Mouse (Mus musculus): ENCODE measurements around the gene Trim3. TPM values are rescaled to one million over a fixed set of nuclear protein-coding genes. Genes with fewer than 3 reads are reported as not detected.

Trim3 gene
- polyA plus RNA-seq, 1 experiment from 2014 or later, result 41.0 TPM

DNA sequence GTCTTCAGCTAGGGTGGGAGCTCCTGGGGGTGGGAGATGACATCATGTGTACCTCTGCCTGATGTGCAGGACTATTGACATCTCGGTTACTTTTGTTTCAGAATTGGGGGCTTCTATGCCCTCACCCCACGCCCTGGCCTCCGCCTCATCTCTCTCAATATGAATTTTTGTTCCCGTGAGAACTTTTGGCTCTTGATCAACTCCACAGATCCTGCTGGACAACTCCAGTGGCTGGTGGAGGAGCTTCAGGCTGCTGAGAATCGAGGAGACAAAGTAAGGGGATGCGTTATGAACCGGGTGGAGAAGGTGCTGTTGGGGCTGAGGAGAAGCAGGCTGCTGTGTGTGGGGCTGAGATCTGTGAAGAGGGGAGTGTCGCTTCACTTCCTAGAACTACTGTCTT, 77.0 kb downstream of the Trim3 start:
- Histone ChIP-seq H3K36me3 (ENCODE audit: control insufficient read depth, insufficient read depth, low read length) (peaks cover 37% of the 10 kb centered on the region), H3K27ac (ENCODE audit: low read depth, low read length) (no peak overlapping the region), H3K9me3 (replicated peaks; ENCODE audit: control insufficient read depth, low read length) (no peaks in the 10 kb centered on the region), H3K4me1 (ENCODE audit: control insufficient read depth, insufficient read depth, low read length) (peaks cover 12% of the 10 kb centered on the region), H3K9ac (ENCODE audit: low read length) (no peak overlapping the region), H3K4me2 (ENCODE audit: low read length) (no peak overlapping the region), H3K4me3 (ENCODE audit: low read depth, low read length) (no peak overlapping the region), H3K27me3 (replicated peaks; ENCODE audit: control insufficient read depth, insufficient read depth, low read length) (no peaks in the 10 kb centered on the region)
- no peak for DNase-seq (ENCODE audit: low spot score)
- 86% methylated on average over 8 of the region's 8 CpGs for WGBS
- ATAC-seq, result no peak

DNA sequence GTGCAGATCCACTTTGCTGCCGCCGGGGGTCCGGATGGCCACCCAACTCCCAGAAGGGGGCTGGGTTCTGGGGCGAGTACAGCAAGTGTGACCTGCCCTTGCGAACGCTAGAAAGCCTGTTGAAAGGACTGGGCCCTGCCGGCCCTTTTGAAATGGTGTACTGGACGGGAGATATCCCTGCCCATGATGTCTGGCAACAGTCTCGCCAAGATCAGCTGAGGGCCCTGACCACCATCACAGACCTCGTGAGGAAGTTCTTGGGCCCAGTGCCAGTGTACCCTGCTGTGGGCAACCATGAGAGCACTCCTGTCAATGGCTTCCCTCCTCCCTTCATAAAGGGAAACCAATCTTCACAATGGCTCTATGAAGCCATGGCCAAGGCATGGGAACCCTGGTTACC, 77.8 kb downstream of the Trim3 start:
- DNase-seq (ENCODE audit: low spot score), result no peak
- Histone ChIP-seq H3K4me2 (ENCODE audit: low read length) (peak overlapping the region; percentile 82; the same call in 1 of the 2 replicates), H3K4me3 (ENCODE audit: low read depth, low read length) (no peak overlapping the region), H3K9ac (ENCODE audit: low read length) (no peak overlapping the region), H3K27me3 (replicated peaks; ENCODE audit: control insufficient read depth, insufficient read depth, low read length) (no peaks in the 10 kb centered on the region), H3K36me3 (ENCODE audit: control insufficient read depth, insufficient read depth, low read length) (peaks cover 31% of the 10 kb centered on the region), H3K9me3 (replicated peaks; ENCODE audit: control insufficient read depth, low read length) (no peaks in the 10 kb centered on the region), H3K27ac (ENCODE audit: low read depth, low read length) (no peak overlapping the region), H3K4me1 (ENCODE audit: control insufficient read depth, insufficient read depth, low read length) (peaks cover 12% of the 10 kb centered on the region)
- no peak for ATAC-seq
- WGBS, result 79% methylated on average over 10 of the region's 10 CpGs

Other genes with a start within 250 kb of the Trim3 start
- 30.4 and 39.8 TPM in 2 replicates for gene Fam160a2, start 233.5 kb downstream of the Trim3 start, polyA plus RNA-seq (2014; fragmentation: Nextera tagmentation; extraction: Ambion mirVana)
- gene Cnga4, start 229.0 kb downstream of the Trim3 start, polyA plus RNA-seq (2014; fragmentation: Nextera tagmentation; extraction: Ambion mirVana), result not detected in 2 replicates
- gene Cckbr, start 207.8 kb downstream of the Trim3 start, polyA plus RNA-seq (2014; fragmentation: Nextera tagmentation; extraction: Ambion mirVana), result 1.1 and 1.6 TPM in 2 replicates
- gene Cavin3, start 151.3 kb downstream of the Trim3 start, polyA plus RNA-seq (2014; fragmentation: Nextera tagmentation; extraction: Ambion mirVana), result 28.6 and 31.3 TPM in 2 replicates
- gene Smpd1, start 79.2 kb downstream of the Trim3 start, polyA plus RNA-seq (2014; fragmentation: Nextera tagmentation; extraction: Ambion mirVana), result 79.9 and 88.5 TPM in 2 replicates
- 188 and 228 TPM in 2 replicates for gene Apbb1, start 51.9 kb downstream of the Trim3 start, polyA plus RNA-seq (2014; fragmentation: Nextera tagmentation; extraction: Ambion mirVana)
- gene Hpx, start 33.4 kb downstream of the Trim3 start, polyA plus RNA-seq (2014; fragmentation: Nextera tagmentation; extraction: Ambion mirVana), result not detected in 2 replicates
- 137 and 144 TPM in 2 replicates for gene Timm10b, start 6.5 kb upstream of the Trim3 start, polyA plus RNA-seq (2014; fragmentation: Nextera tagmentation; extraction: Ambion mirVana)
- gene Arfip2, start 6.8 kb upstream of the Trim3 start, polyA plus RNA-seq (2014; fragmentation: Nextera tagmentation; extraction: Ambion mirVana), result 92.9 and 97.6 TPM in 2 replicates
- 17.4 and 25.0 TPM in 2 replicates for gene Gm45799, start 7.0 kb upstream of the Trim3 start, polyA plus RNA-seq (2014; fragmentation: Nextera tagmentation; extraction: Ambion mirVana)
- gene Dnhd1, start 17.3 kb upstream of the Trim3 start, polyA plus RNA-seq (2014; fragmentation: Nextera tagmentation; extraction: Ambion mirVana), result 0.96 and 1.1 TPM in 2 replicates
- 207 and 214 TPM in 2 replicates for gene Ilk, start 103.0 kb upstream of the Trim3 start, polyA plus RNA-seq (2014; fragmentation: Nextera tagmentation; extraction: Ambion mirVana)
- 19.3 and 20.3 TPM in 2 replicates for gene Rrp8, start 103.8 kb upstream of the Trim3 start, polyA plus RNA-seq (2014; fragmentation: Nextera tagmentation; extraction: Ambion mirVana)
- 116 and 164 TPM in 2 replicates for gene Taf10, start 110.8 kb upstream of the Trim3 start, polyA plus RNA-seq (2014; fragmentation: Nextera tagmentation; extraction: Ambion mirVana)
- gene Tpp1, start 118.7 kb upstream of the Trim3 start, polyA plus RNA-seq (2014; fragmentation: Nextera tagmentation; extraction: Ambion mirVana), result 41.1 and 44.3 TPM in 2 replicates
- gene Dchs1, start 154.1 kb upstream of the Trim3 start, polyA plus RNA-seq (2014; fragmentation: Nextera tagmentation; extraction: Ambion mirVana), result 18.3 and 21.7 TPM in 2 replicates
- gene Mrpl17, start 177.5 kb upstream of the Trim3 start, polyA plus RNA-seq (2014; fragmentation: Nextera tagmentation; extraction: Ambion mirVana), result 182 and 221 TPM in 2 replicates

All from forebrain, embryonic 14.5 days (tissue).